Comparison of ENCODE assay signal across 21 mouse cellular contexts in genomic region chr6:31854261-31854660, GRCm38 (mm10).
"Had no signal": no experiment of that assay in that cellular context is flagged by ENCODE, and none has a peak within 500 bp of the region (broad histone marks: within the 10 kb centered on the region; RNA-seq: fewer than 3 reads in every experiment).

No protein-coding gene starts in this region.

- H3K9ac ChIP-seq: hindbrain, embryonic 13.5 days; hindbrain, embryonic 15.5 days; kidney, embryonic 15.5 days; limb, embryonic 13.5 days; limb, embryonic 15.5 days; liver, embryonic 12.5 days; liver, embryonic 14.5 days had no signal

- H3K9me3 ChIP-seq: hindbrain, embryonic 13.5 days; hindbrain, embryonic 15.5 days; kidney, embryonic 15.5 days; limb, embryonic 13.5 days; limb, embryonic 15.5 days; liver, embryonic 12.5 days had no signal

- H3K4me1 ChIP-seq: hindbrain, embryonic 13.5 days; hindbrain, embryonic 15.5 days; kidney, embryonic 15.5 days; limb, embryonic 13.5 days; limb, embryonic 15.5 days; liver, embryonic 12.5 days had no signal

- H3K4me3 ChIP-seq: gastrocnemius, adult 2 months; hindbrain, embryonic 13.5 days; hindbrain, embryonic 15.5 days; kidney, embryonic 15.5 days; limb, embryonic 13.5 days; limb, embryonic 15.5 days; liver, embryonic 12.5 days had no signal

- H3K27me3 ChIP-seq: hindbrain, embryonic 13.5 days; hindbrain, embryonic 15.5 days; kidney, embryonic 15.5 days; limb, embryonic 13.5 days; limb, embryonic 15.5 days; liver, embryonic 12.5 days had no signal

- H3K36me3 ChIP-seq: hindbrain, embryonic 13.5 days; hindbrain, embryonic 15.5 days; kidney, embryonic 15.5 days; limb, embryonic 13.5 days; limb, embryonic 15.5 days; liver, embryonic 12.5 days had no signal

- ATAC-seq: hindbrain, postnatal 0 days; intestine, embryonic 16.5 days; liver, embryonic 12.5 days had no signal

- DNase-seq: gastrocnemius, adult 2 months; gastrocnemius, postnatal 10 days; gastrocnemius, postnatal 25 days; kidney, adult 11 months; kidney, adult 2 months; kidney, adult 9 months; kidney, postnatal 14 days; kidney, postnatal 36 days; layer of hippocampus, adult 9-11 months; layer of hippocampus, postnatal 36 days; left cerebral cortex, postnatal 4 days had no signal

- H3K4me2 ChIP-seq: hindbrain, embryonic 13.5 days; hindbrain, embryonic 15.5 days; kidney, embryonic 15.5 days; limb, embryonic 13.5 days; limb, embryonic 15.5 days; liver, embryonic 12.5 days had no signal

- H3K27ac ChIP-seq: gastrocnemius, adult 2 months; hindbrain, embryonic 13.5 days; hindbrain, embryonic 15.5 days; hindbrain, postnatal 0 days; kidney, embryonic 15.5 days; kidney, postnatal 0 days; limb, embryonic 13.5 days; limb, embryonic 15.5 days; liver, embryonic 12.5 days; liver, embryonic 14.5 days had no signal
